Mouse (Mus musculus) layer of hippocampus, postnatal 36 days (tissue): ENCODE results near the gene Nmur1. TPM values are rescaled to one million over a fixed set of nuclear protein-coding genes. Genes with fewer than 3 reads are reported as not detected.
"Not testable (repeated sequence)": the region's sequence is repeated elsewhere in the genome, so short reads cannot be mapped to it uniquely, and the experiment has no call there.

Experiments
- DNase-seq, 2 experiments: peaks; one replicate each; pipeline ENCODE4 v3.0.0; 2022
- total RNA-seq, 2 experiments: library from RNA; stranded (reverse); gene quantifications; 2 replicates each; pipeline ENCODE4 v1.2.3; 2021

The Nmur1 gene
- total RNA-seq, 2 experiments from 2014 or later: not detected

DNA sequence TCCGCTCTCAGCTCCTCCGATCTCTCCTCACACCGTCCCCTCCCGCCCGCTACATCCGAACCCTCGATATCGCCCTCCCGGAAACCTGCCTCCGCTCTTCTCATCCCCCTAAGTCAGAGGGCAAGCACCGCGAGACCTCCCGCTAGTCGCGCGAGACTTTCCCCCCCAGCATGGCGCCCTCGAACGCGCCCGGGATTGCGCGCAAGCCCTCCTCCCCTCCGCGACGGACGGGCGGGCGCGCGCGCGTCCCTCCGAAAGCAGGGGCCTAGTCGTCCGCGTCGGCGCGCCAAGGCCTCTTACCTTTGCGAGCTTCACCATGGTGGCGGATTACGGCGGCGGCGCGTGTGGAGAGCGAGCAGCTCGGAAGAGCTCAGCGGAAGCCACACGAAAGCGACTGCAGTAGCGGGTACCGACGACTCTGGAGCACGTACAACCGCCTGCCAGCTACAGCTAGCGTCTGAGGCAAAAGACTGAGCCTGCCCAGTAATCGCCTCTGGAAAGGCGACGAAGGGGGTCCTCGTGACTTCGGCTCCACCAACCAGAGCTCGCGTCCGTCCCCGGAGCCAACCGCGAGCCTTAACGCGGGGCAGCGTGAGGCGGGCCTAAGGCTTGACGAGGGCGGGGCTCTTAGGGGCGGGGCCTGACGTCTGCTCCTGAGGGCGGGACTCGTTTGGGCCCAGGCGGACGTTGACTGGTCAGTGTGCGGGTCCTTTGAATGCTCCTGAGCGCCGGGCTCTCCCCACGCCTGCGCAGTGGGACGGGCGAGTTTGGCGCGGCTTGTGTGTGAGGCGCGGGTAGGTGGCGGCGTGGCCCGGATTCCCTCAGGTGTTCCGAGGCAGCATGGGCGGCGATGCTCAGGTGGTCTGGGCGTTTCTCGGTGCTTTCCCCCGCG is 66.9 kb downstream of the Nmur1 start, which contains the start of gene Ncl:
Gene Ncl, minus strand, starts transcription at position 495 of the 892 bp plus-strand sequence.
- DNase-seq: peak; percentile 97 to 98

DNA sequence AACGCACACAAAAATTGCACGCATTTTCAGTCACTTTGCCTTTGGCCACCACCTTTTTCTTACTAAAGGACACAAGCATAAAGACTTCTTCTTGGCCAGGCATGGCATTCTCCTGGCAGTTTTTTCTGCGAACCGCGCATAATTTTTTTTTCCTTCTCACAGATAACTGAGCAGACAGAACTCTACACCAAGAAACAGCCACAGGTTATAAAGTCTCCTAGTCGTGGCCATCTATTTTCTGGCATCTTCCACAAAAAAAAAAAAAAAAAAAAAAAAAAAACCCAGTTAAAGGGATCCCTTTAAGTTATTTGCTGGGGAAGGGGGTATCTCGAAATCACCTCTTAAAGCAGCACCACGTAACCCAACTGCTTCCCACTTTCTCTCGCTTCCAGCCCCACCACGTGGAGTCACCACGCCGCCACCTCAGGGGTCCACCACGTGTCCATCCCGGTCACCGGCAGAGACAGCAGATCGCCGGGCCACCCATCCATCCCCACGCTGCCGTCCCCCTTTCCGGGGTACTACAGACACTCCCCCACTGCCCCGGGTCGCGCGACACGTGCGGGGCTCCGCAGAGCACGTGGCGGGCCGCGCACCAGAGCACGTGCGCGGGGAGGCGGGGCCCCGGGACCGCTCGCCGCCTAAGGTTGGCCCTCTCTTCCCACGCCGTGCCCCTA is 67.7 kb downstream of the Nmur1 start:
- no peak for DNase-seq

DNA sequence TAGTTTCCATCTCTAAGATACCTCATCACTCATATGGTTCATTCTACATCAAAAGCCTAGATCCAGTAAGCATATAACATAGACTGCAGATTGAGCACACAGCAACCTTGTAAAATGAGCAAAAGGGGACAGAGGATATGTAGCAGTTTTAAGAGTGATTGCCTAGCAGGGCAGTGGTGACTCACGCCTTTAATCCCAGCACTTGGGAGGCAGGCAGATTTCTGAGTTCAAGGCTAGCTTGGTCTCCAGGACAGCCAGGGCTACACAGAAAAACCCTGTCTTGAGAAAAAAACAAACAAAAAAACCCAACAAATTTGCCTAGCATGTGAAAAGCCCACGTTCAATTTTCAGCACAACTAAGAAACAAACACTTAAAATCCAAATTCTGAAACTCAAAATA is 71.8 kb downstream of the Nmur1 start:
- no peak for DNase-seq

DNA sequence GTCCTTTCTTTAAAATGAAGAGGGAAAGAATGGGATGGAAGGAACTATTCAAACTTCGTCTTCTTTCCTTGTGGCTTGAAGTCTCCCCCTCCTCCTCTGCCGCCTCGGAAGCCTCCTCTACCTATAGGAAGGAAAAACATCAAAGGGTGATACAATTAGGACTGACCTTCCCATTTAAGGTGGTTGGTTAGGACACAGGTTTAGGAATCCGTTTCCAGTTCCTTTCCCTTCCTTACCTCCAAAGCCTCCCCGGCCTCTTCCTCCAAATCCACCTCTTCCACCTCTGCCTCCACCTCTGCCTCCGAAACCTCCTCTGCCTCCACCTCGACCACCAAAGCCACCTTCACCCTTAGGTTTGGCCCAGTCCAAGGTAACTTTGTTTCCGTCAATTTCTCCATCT is 75.5 kb downstream of the Nmur1 start:
- no peak for DNase-seq

DNA sequence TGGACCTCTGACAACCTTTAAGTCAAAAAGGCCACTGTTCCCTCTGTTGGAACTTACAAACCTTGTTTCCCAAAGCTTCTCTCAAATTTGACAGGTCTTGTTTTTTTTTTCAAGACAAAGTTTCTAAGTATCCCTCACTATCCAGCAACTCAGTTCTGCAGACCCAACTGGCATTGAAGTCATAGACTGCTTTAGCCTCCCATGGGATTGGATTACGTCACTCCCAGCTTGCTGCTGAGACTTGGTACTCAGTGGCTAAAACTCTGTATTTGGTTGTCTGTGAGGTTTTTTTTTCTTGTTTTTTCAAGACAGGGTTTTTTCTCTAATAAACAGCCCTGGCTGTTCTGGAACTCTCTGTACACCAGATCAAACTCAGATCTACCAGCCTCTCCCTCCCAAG is 76.3 kb downstream of the Nmur1 start:
- no peak for DNase-seq

DNA sequence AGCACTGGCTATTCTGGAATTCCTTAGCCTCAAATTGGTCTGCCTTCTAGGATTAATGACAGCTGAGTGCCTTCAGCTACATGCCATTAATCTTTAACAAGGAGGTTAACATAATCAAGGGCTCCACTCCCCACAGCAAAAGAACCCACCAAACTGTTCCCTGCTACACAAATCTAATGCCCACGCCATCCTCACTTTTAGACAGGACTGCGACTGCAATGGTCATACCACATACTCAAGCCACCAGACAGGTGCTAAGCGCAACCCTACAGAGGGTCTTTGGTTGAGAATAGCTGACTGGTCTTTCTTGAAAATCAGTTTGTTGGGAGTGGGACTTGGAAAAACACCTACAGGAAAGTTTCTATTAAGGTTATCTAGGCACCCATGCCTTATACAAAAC is 76.8 kb downstream of the Nmur1 start:
- no peak for DNase-seq

DNA sequence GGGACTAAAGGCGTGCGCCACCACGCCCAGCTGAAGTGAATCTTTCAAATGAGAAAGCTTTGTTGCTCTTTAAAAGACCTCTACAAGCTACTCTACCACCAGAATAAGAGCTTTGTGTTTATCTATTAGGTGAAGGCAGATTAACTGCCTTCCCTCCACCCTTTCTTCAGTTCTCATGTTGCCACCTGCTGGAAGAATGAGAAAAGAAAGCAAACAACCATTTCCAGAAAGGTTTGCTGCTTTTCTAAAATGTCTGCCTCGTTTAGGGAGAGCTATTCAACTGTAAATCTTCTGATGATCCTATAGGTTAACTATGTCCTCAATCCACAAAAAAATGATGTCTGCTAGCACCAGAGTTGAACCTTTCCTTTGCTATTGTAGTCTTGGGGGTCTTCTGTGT is 77.2 kb downstream of the Nmur1 start:
- no peak for DNase-seq

DNA sequence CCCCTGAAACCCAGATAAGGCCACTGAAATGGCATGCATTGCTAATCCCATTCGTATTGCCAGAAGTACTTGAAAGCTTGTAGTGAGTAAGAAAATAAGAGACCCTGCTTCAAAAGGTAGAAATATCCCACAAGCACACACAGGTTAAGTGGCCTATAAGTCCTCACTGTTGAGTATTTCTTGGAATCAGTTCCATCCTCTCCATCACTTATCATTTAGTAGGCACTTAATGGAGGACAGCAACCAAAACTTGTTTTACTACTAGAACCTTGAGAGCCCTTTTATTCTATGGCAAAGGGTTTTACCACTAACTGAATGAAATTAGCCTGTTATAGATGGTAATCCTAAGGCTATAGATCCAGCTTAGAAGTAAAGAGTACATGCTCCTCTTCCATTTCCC is 77.9 kb downstream of the Nmur1 start:
- DNase-seq: no peak

DNA sequence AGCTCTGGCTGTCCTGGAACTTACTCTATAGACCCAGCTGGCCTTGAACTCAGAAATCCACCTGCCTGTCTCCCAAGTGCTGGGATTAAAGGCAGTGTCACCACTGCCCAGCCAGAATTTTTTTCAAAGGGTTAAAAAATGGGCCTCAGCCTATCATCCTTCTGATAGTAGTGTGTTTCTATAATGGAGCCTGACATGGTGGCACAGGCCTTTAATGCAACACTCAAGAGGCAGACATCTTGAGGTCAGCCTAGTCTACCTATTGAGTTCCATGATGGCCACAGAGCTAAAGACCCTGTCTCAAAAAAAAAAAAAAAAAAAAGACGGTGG is 78.3 kb downstream of the Nmur1 start:
- DNase-seq: no peak

DNA sequence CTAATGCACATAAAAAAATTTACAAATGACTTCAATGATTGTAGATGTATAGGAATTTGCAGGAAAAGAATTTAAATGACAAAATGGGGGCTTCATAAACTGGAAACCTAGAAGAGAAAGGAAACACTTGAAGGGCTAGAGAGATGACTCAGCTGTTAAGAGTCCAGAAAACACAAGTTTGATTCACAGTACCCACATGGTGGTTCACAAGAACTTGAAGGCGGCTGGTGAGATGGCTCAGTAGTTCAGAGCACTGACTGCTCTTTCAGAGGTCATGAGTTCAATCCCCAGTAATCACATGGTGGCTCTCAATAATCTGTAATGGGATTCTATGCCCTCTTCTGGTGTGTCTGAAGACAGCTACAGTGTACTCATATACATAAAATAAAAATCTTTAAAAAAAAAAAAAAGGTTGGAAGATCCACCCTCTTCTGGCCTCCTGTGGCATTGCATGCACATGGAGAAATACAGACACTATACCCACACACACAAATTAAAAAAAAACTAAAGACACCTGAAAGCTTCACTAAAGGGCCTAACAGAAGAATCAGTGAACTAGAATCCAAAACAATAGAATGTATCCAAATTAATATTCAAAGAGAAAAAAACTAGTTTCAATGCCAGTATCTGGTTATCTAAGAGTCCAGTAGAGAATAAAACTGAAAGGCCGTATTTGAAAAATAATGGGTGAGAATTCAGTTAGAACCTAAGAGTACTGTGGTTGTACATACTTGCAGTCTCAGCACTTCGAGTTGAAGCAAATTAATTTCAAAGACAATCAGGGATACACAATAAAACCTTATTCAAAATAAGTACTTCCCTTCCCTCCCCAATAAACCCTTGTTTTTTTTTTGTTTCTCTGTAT is 78.9 kb downstream of the Nmur1 start:
- DNase-seq: no peak

DNA sequence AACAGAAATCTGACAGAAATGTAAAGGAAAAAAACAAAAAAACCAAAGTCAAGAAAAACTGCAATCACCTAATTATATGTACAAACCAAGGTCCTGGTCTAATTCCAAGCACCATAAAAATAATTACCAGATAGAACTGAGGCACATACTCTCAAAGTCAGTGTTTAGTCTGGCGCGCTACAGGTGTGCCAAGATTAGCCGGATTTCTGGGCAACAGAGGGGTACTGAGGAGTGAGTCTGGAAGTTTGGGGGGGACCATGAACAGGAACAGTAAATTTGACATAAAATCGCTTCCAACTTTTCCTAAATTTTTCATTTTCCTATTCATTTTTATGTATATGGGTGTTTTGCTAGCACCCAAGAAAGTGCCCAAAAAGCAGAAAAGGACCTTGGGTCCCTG is 80.1 kb downstream of the Nmur1 start:
- DNase-seq: no peak

DNA sequence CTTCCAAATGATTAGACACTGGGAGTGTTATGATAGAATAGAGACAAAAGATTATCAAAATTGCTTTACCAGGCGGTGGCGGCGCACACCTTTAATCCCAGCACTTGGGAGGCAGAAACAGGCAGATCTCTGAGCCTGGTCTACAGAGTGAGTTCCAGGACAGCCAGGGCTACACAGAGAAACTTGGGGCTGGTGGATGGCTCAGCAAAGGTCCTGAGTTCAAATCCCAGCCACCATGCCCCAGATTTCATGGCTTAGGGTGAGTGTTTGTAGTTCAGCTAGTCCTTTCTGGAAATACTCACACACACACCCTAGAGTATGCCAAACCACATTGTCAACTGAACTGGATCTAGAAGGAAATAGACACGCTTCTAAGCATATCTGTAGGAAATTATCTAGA is 81.0 kb downstream of the Nmur1 start:
- no peak for DNase-seq

DNA sequence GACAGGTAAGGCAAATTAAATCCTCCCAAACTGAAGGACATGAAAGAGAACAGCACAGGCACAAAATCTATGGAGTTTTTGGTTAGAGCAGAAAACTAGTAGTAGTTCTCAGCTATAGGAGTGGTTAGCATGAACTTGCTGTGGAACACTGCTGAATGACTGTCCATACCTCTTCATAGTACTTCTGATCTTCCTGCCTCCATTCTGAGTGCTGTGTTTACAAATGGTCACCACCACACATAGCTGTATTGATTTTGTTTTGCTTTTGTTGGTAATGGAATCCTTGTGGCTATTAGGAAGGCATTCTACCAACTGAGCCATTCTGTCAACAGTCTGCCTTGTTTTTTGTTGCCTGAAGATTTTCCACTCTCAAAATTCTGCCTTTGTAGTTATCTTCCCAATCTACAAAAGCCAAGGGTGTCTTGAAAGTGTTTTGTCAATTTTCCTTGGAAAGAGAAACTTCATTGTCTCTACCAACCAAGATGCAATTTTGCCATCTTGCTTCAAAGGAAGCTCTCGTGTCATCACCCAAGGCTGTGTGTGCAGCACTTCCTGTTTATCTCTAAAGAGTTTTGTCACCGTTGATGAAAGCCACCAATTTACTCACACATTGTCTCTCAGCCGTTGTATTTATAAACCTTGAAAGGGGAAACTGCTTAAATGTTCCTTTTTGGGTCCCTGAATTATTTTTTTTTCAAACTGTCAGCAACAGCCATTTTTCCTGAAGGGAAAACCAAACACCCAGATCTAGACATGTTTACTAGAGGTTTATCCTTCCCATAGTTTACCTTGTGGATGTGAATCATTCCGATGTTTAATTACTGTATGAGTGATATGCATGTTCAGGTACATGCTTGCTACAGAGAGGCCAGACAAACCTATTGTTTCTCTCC is 81.8 kb downstream of the Nmur1 start:
- DNase-seq: no peak

DNA sequence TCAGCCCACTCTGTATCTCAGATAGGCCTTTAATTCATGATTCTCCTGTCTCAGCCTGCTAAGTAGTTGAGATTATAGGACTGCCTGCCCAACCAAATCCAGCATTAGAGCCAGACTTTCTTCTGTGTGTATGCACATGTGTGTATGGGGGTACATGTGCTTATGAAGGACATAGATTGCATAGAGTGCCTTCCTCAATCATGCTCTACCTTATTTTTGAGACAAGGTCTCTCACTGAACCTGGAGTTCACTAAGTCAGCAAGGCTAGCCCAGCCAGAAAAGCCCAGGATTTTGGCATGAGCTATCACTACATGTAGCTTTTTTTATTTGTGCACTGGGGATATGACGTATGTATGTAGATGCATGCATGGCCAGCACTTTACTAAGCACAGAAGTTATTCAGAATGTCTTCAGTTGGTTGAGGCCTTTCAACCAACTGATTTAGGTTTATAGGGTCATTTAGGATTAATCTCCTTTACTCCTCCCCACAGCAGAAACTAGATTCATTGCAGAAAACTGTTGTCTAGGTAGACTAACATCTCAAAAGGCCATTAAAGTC is 82.9 kb downstream of the Nmur1 start:
- no peak for DNase-seq

DNA sequence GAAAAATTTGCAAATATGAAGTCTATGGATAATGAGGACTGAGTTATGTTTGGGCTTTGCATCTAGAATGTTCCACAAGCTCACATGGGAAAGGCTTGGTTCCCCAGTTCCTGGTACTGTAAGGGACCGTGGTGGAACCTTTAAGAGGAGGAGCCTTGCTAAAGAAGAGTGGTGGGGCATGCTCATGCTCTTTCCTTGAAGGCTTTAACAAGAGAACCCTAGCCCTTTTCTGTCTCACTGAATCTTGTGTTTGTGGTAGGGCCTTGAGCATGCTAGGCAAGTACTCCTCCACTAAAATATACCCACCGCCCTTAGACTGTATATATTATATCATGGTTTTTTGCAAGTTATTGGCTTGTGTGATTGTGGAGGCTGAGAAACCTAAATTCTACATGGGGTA is 83.7 kb downstream of the Nmur1 start:
- DNase-seq: no peak

DNA sequence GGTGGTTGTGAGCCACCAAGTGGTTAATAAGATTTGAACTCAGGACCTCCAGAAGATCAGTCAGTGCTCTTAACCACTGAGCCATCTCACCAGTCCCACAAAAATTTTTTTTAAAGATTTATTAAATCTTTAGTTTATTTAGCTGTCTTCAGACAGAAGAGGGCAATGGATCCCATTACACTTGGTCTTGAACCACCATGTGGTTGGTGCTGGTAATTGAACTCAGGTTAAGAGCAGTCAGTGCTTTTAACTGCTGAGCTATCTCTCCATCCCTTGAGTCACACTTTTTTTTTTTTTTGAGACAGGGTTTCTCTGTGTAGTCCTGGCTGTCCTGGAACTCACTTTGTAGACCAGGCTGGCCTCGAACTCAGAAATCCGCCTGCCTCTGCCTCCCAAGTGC is 84.9 kb downstream of the Nmur1 start:
- DNase-seq: not testable (repeated sequence)

DNA sequence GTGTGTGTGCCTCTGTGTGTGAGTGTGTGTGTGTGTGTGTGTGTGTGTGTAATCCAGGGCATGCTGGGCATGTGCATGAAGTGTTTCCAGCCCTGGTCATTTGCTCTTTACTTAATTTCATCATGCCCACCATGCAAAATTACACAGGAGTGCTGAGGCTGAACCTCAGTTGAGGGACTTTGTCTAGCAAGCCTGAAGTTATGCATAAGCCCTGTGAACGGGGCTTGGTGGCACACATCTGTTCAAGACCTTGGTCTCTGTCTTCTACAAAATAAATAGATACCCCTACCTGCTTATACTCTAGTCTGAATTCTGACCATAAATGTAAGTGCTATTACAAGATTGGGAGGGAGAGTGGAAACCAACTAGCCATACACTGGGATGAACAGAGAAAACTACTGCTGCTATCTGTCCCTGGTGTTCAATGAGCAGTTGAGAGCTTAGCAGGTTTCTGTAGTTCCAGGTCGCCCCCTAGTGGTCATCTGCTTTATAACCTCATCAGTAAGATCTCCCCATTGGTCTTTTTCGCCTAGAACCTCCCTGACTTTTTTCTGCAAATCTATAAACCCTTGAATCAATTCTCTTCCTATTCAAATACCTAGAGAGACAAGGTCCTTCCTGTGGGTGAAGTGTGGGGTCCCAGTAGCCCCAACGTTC is 86.7 kb downstream of the Nmur1 start:
- peak; percentile 69 to 78 for DNase-seq

DNA sequence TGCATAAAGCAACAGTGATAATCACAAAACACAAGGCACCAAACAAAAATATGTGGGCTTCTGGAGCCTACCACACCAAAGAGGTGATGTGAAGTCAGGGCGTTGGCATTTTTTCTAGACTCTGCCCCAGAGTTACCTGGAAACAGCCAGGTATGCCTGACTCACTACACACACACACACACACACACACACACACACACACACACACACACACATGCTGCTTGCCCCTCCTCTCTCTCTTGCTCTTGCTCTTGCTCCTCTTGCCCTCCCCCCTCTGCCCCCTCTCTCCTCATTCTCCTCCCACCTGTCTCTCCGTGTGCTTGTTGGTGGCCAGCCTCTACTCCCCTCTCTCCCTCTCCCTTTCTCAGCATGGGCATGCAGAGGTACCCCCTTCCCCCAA is 89.7 kb downstream of the Nmur1 start:
- DNase-seq: no peak
